Mouse (Mus musculus) heart, postnatal 0 days (tissue): ENCODE results near the gene Eci2. TPM values are rescaled to one million over a fixed set of nuclear protein-coding genes. Genes with fewer than 3 reads are reported as not detected.

ENCODE experiments used
- ATAC-seq: fragments of 200-750 bp; cut with Nextera tagmentation; 2 replicates; pipeline ENCODE4 v1.8.0; 2017; ENCODE audit warnings: low read depth, moderate number of reproducible peaks, moderate library complexity; ENCODE audit not compliant: insufficient read depth
- DNase-seq: peaks from one replicate; pipeline ENCODE4 v3.0.0-alpha.2; 2016; ENCODE audit warnings: low spot score
- H3K27ac ChIP-seq: fragments of 300-500 bp; sonication (generic); 2 replicates; pipeline ENCODE4 v1.5.1; 2014; ENCODE audit warnings: low read depth, mild to moderate bottlenecking
- H3K27me3 ChIP-seq: fragments of 300-500 bp; sonication (generic); 2 replicates; pipeline ENCODE4 v1.6.1; 2014; ENCODE audit warnings: low read length, mixed read lengths; ENCODE audit not compliant: control insufficient read depth, insufficient read depth
- H3K36me3 ChIP-seq: fragments of 300-500 bp; sonication (generic); replicated peaks from 2 replicates; pipeline ENCODE4 v1.6.1; 2014; ENCODE audit warnings: low read length, mixed read lengths; ENCODE audit not compliant: control insufficient read depth, insufficient read depth
- H3K4me1 ChIP-seq: fragments of 300-500 bp; sonication (generic); 2 replicates; pipeline ENCODE4 v1.6.1; 2014; ENCODE audit warnings: antibody characterized with exemption; ENCODE audit not compliant: control insufficient read depth, insufficient read depth
- H3K4me2 ChIP-seq: fragments of 300-500 bp; sonication (generic); 2 replicates; pipeline ENCODE4 v1.6.1; 2014; ENCODE audit warnings: low read depth, mild to moderate bottlenecking, low read length, moderate library complexity
- H3K4me3 ChIP-seq: fragments of 300-500 bp; sonication (generic); 2 replicates; pipeline ENCODE4 v1.5.1; 2014; ENCODE audit warnings: low read depth, low read length
- H3K9ac ChIP-seq: fragments of 300-500 bp; sonication (generic); replicated peaks from 2 replicates; pipeline ENCODE4 v1.6.1; 2014; ENCODE audit warnings: low read depth, low read length, mixed read lengths
- H3K9me3 ChIP-seq: fragments of 300-500 bp; sonication (generic); replicated peaks from 2 replicates; pipeline ENCODE4 v1.6.1; 2016; ENCODE audit warnings: low read length; ENCODE audit not compliant: control insufficient read depth
- CTCF ChIP-seq: IDR thresholded peaks from 2 replicates; pipeline ENCODE4 v1.5.1; 2016; ENCODE audit warnings: antibody characterized with exemption, control low read depth, low read depth
- EP300 ChIP-seq: IDR thresholded peaks from 2 replicates; pipeline ENCODE4 v1.6.1; 2016; ENCODE audit warnings: antibody characterized with exemption, low read depth
- WGBS: fragments of 180-500 bp; shearing (Covaris S2); extraction: QIAGEN DNeasy Blood & Tissue Kit; methylation state at CpG from one replicate; pipeline ENCODE4 v1.1.7; 2014; 5-methylcytosine and 5-hydroxymethylcytosine counted together
- polyA plus RNA-seq: library from polyadenylated mRNA; unstranded; fragments of >200 nt; fragmentation: Nextera tagmentation; extraction: Ambion mirVana; gene quantifications from 2 replicates; pipeline ENCODE4 v1.2.1, GENCODE M21; 2015
- total RNA-seq: library from RNA; depleted of rRNA; stranded (reverse); fragments of >200 nt; gene quantifications from 2 replicates; pipeline ENCODE4 v1.2.3, GENCODE M21; 2014; ENCODE audit warnings: low replicate concordance

Gene Eci2
- total and polyA plus RNA-seq, 2 experiments from 2014 or later = 245 to 300 TPM

DNA sequence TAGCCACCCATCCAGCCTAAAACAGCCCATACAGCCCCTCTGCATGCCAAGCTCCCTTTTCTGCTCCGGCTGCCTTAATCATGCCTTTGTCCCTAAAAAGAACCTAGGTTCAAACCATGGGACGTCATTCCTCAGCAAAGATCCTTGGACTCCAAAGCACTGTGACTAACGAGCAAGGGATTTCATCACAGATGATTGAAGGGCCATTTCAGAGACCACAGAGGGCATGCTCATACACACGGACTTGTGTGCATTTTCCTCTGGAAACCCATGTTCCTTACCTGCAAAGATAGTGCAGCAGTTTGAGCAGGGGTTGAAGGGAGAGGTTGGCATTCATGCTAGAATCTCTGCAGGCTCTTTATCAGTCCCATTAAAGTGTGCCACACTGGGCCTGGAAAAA, 37.5 kb upstream of the Eci2 start:
- Histone ChIP-seq H3K4me1 (0 out of 2 replicates have a peak, but pooled peaks cover 13% of the 10 kb centered on the region), H3K36me3 (no peaks in the 10 kb centered on the region), H3K9me3 (no peaks in the 10 kb centered on the region), H3K27ac (no peak overlapping the region), H3K9ac (no peak overlapping the region), H3K27me3 (no peaks in the 10 kb centered on the region), H3K4me2 (no peak overlapping the region), H3K4me3 (no peak overlapping the region)
- DNase-seq (no peak), ATAC-seq (no peak)
- TF ChIP-seq EP300 (no peak), CTCF (no peak)
- WGBS = 67% methylated on average over 4 of the region's 4 CpGs

DNA sequence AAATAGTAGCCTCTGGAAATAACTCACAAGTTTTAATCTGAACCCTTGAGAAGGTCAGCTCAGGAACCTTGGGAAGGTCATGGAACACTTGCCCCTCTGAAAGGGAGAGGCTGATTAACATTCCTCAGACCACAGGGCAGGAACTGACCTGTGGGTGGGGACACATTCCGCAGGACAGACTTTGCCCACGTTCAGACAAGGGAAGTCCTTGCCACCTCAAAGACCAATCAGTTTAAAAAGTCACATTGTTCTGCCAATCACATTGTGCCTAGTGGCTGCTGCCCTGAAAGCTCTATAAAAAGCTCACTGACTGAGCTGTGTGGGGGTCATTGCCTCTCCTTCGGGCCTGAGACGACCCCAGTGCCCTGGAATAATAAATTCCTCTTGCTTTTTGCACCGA, 31.2 kb upstream of the Eci2 start:
- no peaks in the 10 kb centered on the region for H3K36me3 ChIP-seq
- WGBS = 20% methylated on average over 5 of the region's 5 CpGs
- peaks cover 4% of the 10 kb centered on the region for H3K4me1 ChIP-seq
- H3K9me3 ChIP-seq = no peaks in the 10 kb centered on the region
- H3K9ac ChIP-seq = no peak overlapping the region
- peak; percentile 58 for DNase-seq
- no peaks in the 10 kb centered on the region for H3K27me3 ChIP-seq
- TF ChIP-seq CTCF = peak; percentile 14; the same call in 1 of the 2 replicates
- no peak for TF ChIP-seq EP300
- ATAC-seq = peak; percentile 94
- no peak overlapping the region for H3K4me3 ChIP-seq
- no peak overlapping the region for H3K4me2 ChIP-seq
- no peak overlapping the region for H3K27ac ChIP-seq

DNA sequence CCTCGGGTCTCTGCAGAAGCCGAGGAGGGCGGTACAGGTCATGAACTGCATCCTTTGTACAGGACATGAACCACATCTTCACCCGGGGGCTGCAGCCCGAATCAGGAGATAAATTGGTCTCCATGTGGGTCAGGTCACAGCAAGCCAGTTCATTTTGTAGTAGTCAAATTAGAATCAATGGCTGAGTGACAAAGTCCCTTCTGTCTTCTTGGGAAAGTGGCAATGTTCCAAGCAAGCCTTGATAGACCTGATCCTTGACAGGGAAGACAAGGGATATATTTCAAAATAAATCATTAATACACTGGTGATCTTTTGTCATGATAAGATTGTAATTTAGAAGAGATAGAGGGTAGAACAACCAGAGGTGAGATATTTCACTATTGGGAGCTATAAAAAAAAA, 9.6 kb upstream of the Eci2 start:
- no peak for TF ChIP-seq EP300
- DNase-seq (no peak), ATAC-seq (no peak)
- Histone ChIP-seq H3K36me3 (no peaks in the 10 kb centered on the region), H3K4me2 (no peak overlapping the region), H3K4me1 (no peaks in the 10 kb centered on the region), H3K4me3 (no peak overlapping the region), H3K27me3 (no peaks in the 10 kb centered on the region), H3K27ac (peak overlapping the region; percentile 59; the same call in 1 of the 2 replicates), H3K9ac (no peak overlapping the region), H3K9me3 (no peaks in the 10 kb centered on the region)
- 61% methylated on average over 5 of the region's 5 CpGs for WGBS

DNA sequence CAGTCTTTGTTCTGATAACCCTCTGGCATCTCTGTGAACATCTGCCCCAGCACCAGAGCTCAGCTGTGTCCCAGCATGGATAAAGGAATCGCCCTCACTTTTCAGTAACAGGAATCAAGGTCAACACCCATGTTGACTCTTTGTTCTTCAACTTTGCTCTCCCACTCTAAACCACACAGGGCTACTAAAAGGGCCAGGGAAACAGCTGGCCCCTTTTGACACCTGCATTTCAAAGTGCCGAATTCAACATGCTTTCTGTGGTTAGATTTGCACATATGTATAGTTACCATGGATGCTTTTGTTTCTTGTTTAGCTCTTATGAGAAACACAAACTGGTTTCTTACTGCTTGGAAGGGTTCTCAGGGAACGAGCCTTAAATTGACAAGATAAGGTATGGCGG, 8.8 kb upstream of the Eci2 start:
- TF ChIP-seq EP300 = no peak
- TF ChIP-seq CTCF = no peak
- H3K4me3 ChIP-seq = no peak overlapping the region
- no peak for ATAC-seq
- peak overlapping the region; percentile 59; the same call in 1 of the 2 replicates for H3K27ac ChIP-seq
- no peaks in the 10 kb centered on the region for H3K9me3 ChIP-seq
- 62% methylated on average over 4 of the region's 4 CpGs for WGBS
- DNase-seq = no peak
- H3K36me3 ChIP-seq = no peaks in the 10 kb centered on the region
- no peaks in the 10 kb centered on the region for H3K4me1 ChIP-seq
- H3K27me3 ChIP-seq = no peaks in the 10 kb centered on the region
- no peak overlapping the region for H3K9ac ChIP-seq
- no peak overlapping the region for H3K4me2 ChIP-seq

DNA sequence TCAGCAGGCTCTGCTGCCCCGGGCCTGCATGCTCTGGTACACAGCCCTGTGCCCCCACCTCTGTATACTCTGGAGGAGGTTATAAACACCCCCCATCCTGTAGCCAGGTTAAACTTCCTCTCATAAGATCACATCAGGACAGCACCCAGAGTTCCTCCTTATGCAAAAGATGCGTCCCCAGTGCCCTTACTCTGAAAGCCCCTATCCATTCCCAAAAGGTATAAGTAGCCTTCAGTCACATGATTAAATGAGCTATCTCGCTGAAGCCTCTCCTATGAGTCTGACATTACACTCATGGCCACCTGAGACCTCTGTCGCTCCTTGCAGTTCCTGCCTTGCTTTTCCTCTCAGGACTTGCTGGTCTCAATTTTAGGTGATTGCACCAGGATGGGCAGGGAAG, 6.7 kb upstream of the Eci2 start:
- no peak; the same call in 1 of the 2 replicates for ATAC-seq
- DNase-seq = no peak
- no peaks in the 10 kb centered on the region for H3K9me3 ChIP-seq
- no peak overlapping the region for H3K4me3 ChIP-seq
- H3K9ac ChIP-seq = no peak overlapping the region
- H3K27ac ChIP-seq = no peak overlapping the region
- TF ChIP-seq CTCF (no peak), EP300 (no peak)
- WGBS = 78% methylated on average over 4 of the region's 4 CpGs
- H3K27me3 ChIP-seq = no peaks in the 10 kb centered on the region
- no peak overlapping the region for H3K4me2 ChIP-seq
- H3K4me1 ChIP-seq = no peaks in the 10 kb centered on the region
- H3K36me3 ChIP-seq = no peaks in the 10 kb centered on the region

DNA sequence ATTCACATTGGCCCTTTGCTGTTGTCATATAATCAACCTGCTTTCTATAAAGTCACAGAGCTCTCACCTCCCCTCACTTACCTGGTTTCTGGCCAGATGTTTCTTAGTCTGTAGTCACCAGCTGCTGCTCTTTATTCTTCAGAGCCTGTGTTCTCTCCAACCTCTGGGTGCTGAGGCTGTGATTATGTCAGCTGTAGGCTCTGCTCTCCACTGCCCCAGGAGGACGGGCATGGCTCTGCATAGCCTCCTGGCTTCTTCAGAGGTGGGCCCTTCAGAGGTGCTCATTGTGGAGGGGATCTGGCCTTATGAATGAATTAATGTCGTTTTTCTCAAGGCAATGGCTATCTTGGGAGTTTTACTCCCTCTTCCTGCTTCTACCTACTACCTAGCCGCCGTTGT, 4.8 kb upstream of the Eci2 start:
- no peaks in the 10 kb centered on the region for H3K9me3 ChIP-seq
- 73% methylated on average over 4 of the region's 4 CpGs for WGBS
- TF ChIP-seq CTCF = peak; percentile 50
- TF ChIP-seq EP300 = no peak
- ATAC-seq (no peak), DNase-seq (peak; percentile 6)
- no peak overlapping the region for H3K27ac ChIP-seq
- H3K4me2 ChIP-seq = no peak overlapping the region
- H3K4me1 ChIP-seq = no peaks in the 10 kb centered on the region
- H3K27me3 ChIP-seq = no peaks in the 10 kb centered on the region
- H3K36me3 ChIP-seq = no peaks in the 10 kb centered on the region
- H3K9ac ChIP-seq = no peak overlapping the region
- H3K4me3 ChIP-seq = no peak overlapping the region
